Mouse (Mus musculus): Measurements from ENCODE around the gene Palmd. TPM values are rescaled to one million over a fixed set of nuclear protein-coding genes. Genes with fewer than 3 reads are reported as not detected.

Gene Palmd
- polyA plus RNA-seq, 1 experiment = 2.0 TPM

- TF ChIP-seq CTCF (conservative IDR thresholded peaks at IDR 0.05; ENCODE audit: insufficient read depth, insufficient read length, low read depth, low read length) (no peak), POLR2A (IDR thresholded peaks at IDR 0.05; ENCODE audit: low read depth, low read length) (no peak)
- WGBS = 15% methylated on average over 5 of the region's 5 CpGs
Measured at GRCm38 (mm10) chr3:116969003-116969402, 216 bp upstream of the Palmd start.

DNA sequence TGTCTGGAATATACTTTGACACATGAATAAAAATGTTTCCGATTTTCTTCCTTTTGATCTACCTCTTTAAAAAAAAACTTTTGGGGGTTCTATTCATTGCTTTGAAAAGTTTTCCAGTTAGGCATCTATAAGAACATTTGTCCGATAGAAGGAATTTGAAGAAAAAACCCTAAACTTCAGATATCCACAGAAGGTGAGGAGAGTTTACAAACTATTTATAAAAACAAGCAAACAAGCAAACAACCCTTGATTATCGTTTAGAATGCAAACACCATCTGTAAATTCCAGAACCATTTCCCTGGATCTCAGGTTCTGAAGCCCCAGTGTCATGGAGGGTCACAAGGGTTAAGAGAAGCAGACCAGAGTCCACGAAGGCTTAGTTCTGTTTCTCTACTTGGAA is 820 bp downstream of the Palmd start, which contains the start of gene 4930455H04Rik:
TSS of gene 4930455H04Rik (plus strand) at position 301 of the 400 bp plus-strand sequence.
- WGBS = 55% methylated on average over 4 of the region's 4 CpGs
- no peaks in the 10 kb centered on the region for H3K36me3 ChIP-seq (ENCODE audit: control insufficient read depth, insufficient read depth, low read length)
- no peaks in the 10 kb centered on the region for H3K4me1 ChIP-seq (ENCODE audit: control insufficient read depth, insufficient read depth, low read length)
- peak within 1 kb of the TSS; percentile 58 for H3K27ac ChIP-seq (ENCODE audit: insufficient read depth, low read depth, low read length)
- H3K27me3 ChIP-seq (replicated peaks; ENCODE audit: control insufficient read depth, insufficient read depth, low read length) = no peaks in the 10 kb centered on the region
- no peak for TF ChIP-seq POLR2A (IDR thresholded peaks at IDR 0.05; ENCODE audit: low read depth, low read length)
- TF ChIP-seq CTCF (conservative IDR thresholded peaks at IDR 0.05; ENCODE audit: insufficient read depth, insufficient read length, low read depth, low read length) = no peak
- no peak for DNase-seq
- peak within 1 kb of the TSS; percentile 36 for H3K4me3 ChIP-seq (ENCODE audit: insufficient read depth, low read depth, low read length)

More at GRCm38 (mm10) chr3:116969003-116969402, 216 bp upstream of the Palmd start:
- Histone ChIP-seq H3K27ac (ENCODE audit: insufficient read depth, low read depth, low read length) (no peak overlapping the region), H3K4me3 (ENCODE audit: insufficient read depth, low read depth, low read length) (0 out of 2 replicates have a peak overlapping the region, but pooled peaks have one; percentile 36), H3K27me3 (replicated peaks; ENCODE audit: control insufficient read depth, insufficient read depth, low read length) (no peaks in the 10 kb centered on the region), H3K36me3 (ENCODE audit: control insufficient read depth, insufficient read depth, low read length) (no peaks in the 10 kb centered on the region), H3K4me1 (ENCODE audit: control insufficient read depth, insufficient read depth, low read length) (no peaks in the 10 kb centered on the region)
- no peak for DNase-seq

DNA sequence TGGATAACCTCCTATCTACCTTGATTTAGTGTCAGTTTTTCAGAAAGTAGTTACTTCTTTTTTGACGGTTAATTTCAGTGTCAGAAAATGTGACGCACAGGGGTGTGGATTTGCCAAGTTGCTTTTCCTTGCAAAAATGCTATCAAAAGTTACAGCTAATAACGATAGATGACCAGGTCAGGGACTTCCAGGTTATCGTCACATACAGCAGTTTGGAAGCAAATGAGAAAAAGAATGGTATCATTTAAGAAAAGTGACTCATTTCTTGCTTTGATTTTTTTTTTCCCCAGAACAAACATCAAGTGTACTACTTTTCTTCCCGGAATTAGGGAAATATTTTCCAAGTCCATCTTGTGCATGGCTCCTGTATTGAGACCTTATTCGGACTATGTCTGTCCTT is 1.4 kb downstream of the Palmd start:
- Histone ChIP-seq H3K27me3 (replicated peaks; ENCODE audit: control insufficient read depth, insufficient read depth, low read length) (no peaks in the 10 kb centered on the region), H3K36me3 (ENCODE audit: control insufficient read depth, insufficient read depth, low read length) (no peaks in the 10 kb centered on the region), H3K4me1 (ENCODE audit: control insufficient read depth, insufficient read depth, low read length) (no peaks in the 10 kb centered on the region), H3K4me3 (ENCODE audit: insufficient read depth, low read depth, low read length) (no peak overlapping the region), H3K27ac (ENCODE audit: insufficient read depth, low read depth, low read length) (peak overlapping the region; percentile 58; the same call in 1 of the 2 replicates)
- no peak for DNase-seq
- TF ChIP-seq CTCF (conservative IDR thresholded peaks at IDR 0.05; ENCODE audit: insufficient read depth, insufficient read length, low read depth, low read length) (no peak), POLR2A (IDR thresholded peaks at IDR 0.05; ENCODE audit: low read depth, low read length) (no peak)
- WGBS = 64% methylated on average over 6 of the region's 6 CpGs

GRCm38 (mm10) chr3:116966800-116967199 is 2.0 kb downstream of the Palmd start:
- H3K27ac ChIP-seq (ENCODE audit: insufficient read depth, low read depth, low read length) = peak overlapping the region; percentile 66
- no peaks in the 10 kb centered on the region for H3K27me3 ChIP-seq (replicated peaks; ENCODE audit: control insufficient read depth, insufficient read depth, low read length)
- no peak for TF ChIP-seq CTCF (conservative IDR thresholded peaks at IDR 0.05; ENCODE audit: insufficient read depth, insufficient read length, low read depth, low read length)
- no peaks in the 10 kb centered on the region for H3K4me1 ChIP-seq (ENCODE audit: control insufficient read depth, insufficient read depth, low read length)
- WGBS = 28% methylated on average over 6 of the region's 6 CpGs
- no peaks in the 10 kb centered on the region for H3K36me3 ChIP-seq (ENCODE audit: control insufficient read depth, insufficient read depth, low read length)
- H3K4me3 ChIP-seq (ENCODE audit: insufficient read depth, low read depth, low read length) = peak overlapping the region; percentile 5; the same call in 1 of the 2 replicates
- peak; percentile 73 for DNase-seq

GRCm38 (mm10) chr3:116966225-116966624 is 2.6 kb downstream of the Palmd start:
- H3K4me1 ChIP-seq (ENCODE audit: control insufficient read depth, insufficient read depth, low read length) = no peaks in the 10 kb centered on the region
- H3K27me3 ChIP-seq (replicated peaks; ENCODE audit: control insufficient read depth, insufficient read depth, low read length) = no peaks in the 10 kb centered on the region
- no peak overlapping the region for H3K27ac ChIP-seq (ENCODE audit: insufficient read depth, low read depth, low read length)
- 28% methylated on average over 4 of the region's 4 CpGs for WGBS
- peak; percentile 71 for DNase-seq
- no peak overlapping the region for H3K4me3 ChIP-seq (ENCODE audit: insufficient read depth, low read depth, low read length)
- no peak for TF ChIP-seq POLR2A (IDR thresholded peaks at IDR 0.05; ENCODE audit: low read depth, low read length)
- TF ChIP-seq CTCF (conservative IDR thresholded peaks at IDR 0.05; ENCODE audit: insufficient read depth, insufficient read length, low read depth, low read length) = peak; percentile 54
- no peaks in the 10 kb centered on the region for H3K36me3 ChIP-seq (ENCODE audit: control insufficient read depth, insufficient read depth, low read length)

DNA sequence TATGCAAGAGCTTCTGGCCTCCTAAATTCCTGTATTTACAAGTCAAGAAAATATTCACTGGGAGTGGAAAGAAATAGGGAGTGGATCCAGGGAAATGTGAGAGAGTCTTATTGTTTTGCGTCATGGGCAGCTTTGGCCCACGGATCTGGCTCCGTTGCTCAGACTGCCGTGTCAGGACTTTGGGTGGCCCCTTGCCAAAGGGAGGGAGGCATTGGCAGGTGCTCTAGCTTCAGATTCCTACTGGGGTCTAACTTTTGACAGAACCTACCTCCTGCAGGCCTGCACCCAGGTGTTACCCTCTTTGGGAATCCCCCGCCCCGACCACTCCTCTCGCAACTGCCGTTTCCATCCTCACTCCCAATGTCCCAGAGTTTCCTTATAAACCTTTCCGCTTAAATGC is 4.4 kb downstream of the Palmd start:
- DNase-seq = peak; percentile 43
- 86% methylated on average over 9 of the region's 9 CpGs for WGBS

GRCm38 (mm10) chr3:116963213-116963612 is 5.6 kb downstream of the Palmd start:
- Histone ChIP-seq H3K4me1 (ENCODE audit: control insufficient read depth, insufficient read depth, low read length) (no peaks in the 10 kb centered on the region), H3K4me3 (ENCODE audit: insufficient read depth, low read depth, low read length) (no peak overlapping the region), H3K27me3 (replicated peaks; ENCODE audit: control insufficient read depth, insufficient read depth, low read length) (no peaks in the 10 kb centered on the region), H3K36me3 (ENCODE audit: control insufficient read depth, insufficient read depth, low read length) (no peaks in the 10 kb centered on the region), H3K27ac (ENCODE audit: insufficient read depth, low read depth, low read length) (no peak overlapping the region)
- no peak for DNase-seq
- 56% methylated on average over 4 of the region's 4 CpGs for WGBS
- TF ChIP-seq POLR2A (IDR thresholded peaks at IDR 0.05; ENCODE audit: low read depth, low read length) (no peak), CTCF (conservative IDR thresholded peaks at IDR 0.05; ENCODE audit: insufficient read depth, insufficient read length, low read depth, low read length) (no peak)

More for the DNA sequence above, 4.4 kb downstream of the Palmd start:
- Histone ChIP-seq H3K27ac (ENCODE audit: insufficient read depth, low read depth, low read length) (no peak overlapping the region), H3K27me3 (replicated peaks; ENCODE audit: control insufficient read depth, insufficient read depth, low read length) (no peaks in the 10 kb centered on the region), H3K4me3 (ENCODE audit: insufficient read depth, low read depth, low read length) (no peak overlapping the region), H3K4me1 (ENCODE audit: control insufficient read depth, insufficient read depth, low read length) (no peaks in the 10 kb centered on the region), H3K36me3 (ENCODE audit: control insufficient read depth, insufficient read depth, low read length) (no peaks in the 10 kb centered on the region)
- TF ChIP-seq CTCF (conservative IDR thresholded peaks at IDR 0.05; ENCODE audit: insufficient read depth, insufficient read length, low read depth, low read length) = no peak
- TF ChIP-seq POLR2A (IDR thresholded peaks at IDR 0.05; ENCODE audit: low read depth, low read length) = no peak

All from kidney, adult 2 months (tissue).